Mouse (Mus musculus) MEL (cell line): ENCODE data around the gene Hist1h2bh. TPM values are rescaled to one million over a fixed set of nuclear protein-coding genes. Genes with fewer than 3 reads are reported as not detected.
"Not testable (repeated sequence)": the region's sequence is repeated elsewhere in the genome, so short reads cannot be mapped to it uniquely, and the experiment has no call there.

Experiments
- DNase-seq: peaks from one replicate; pipeline ENCODE4 v3.0.0; 2011; ENCODE audit warnings: low read depth, low spot score
- H3K27ac ChIP-seq: 2 replicates; pipeline ENCODE4 v1.5.1; 2012; ENCODE audit warnings: low read depth, mild to moderate bottlenecking, control low read depth, low read length, moderate library complexity; ENCODE audit not compliant: control insufficient read depth
- H3K27me3 ChIP-seq, 2 experiments: fragments of 150-350 bp in 1 of 2; sonication (generic) in 1 of 2; 2 replicates each; pipeline ENCODE4 v1.6.1; 2012; ENCODE audit warnings: low read length in 2 of 2, mild to moderate bottlenecking in 2 of 2, improper control_type of control experiment in 1 of 2, moderate library complexity in 1 of 2; ENCODE audit not compliant: insufficient read depth in 2 of 2, control insufficient read depth in 1 of 2
- H3K36me3 ChIP-seq, 2 experiments: 2 replicates each; pipeline ENCODE4 v1.6.1; 2012 to 2014; ENCODE audit warnings: low read length in 2 of 2, improper control_type of control experiment in 1 of 2, inconsistent platforms in 1 of 2, mild to moderate bottlenecking in 1 of 2; ENCODE audit not compliant: insufficient read depth in 2 of 2, control insufficient read depth in 1 of 2
- H3K4me1 ChIP-seq, 2 experiments: fragments of 150-350 bp in 1 of 2; sonication (generic) in 1 of 2; 2 replicates each; pipeline ENCODE4 v1.6.1; 2012; ENCODE audit warnings: low read length in 2 of 2, improper control_type of control experiment in 1 of 2, mild to moderate bottlenecking in 1 of 2; ENCODE audit not compliant: insufficient read depth in 2 of 2, control insufficient read depth in 1 of 2
- H3K4me3 ChIP-seq, 2 experiments: fragments of 150-350 bp in 1 of 2; sonication (generic) in 1 of 2; 2 replicates each; pipeline ENCODE4 v1.5.1; 2012; ENCODE audit warnings: low read depth in 2 of 2, low read length in 2 of 2, mild to moderate bottlenecking in 2 of 2, moderate library complexity in 2 of 2, control low read depth in 1 of 2, improper control_type of control experiment in 1 of 2; ENCODE audit not compliant: control insufficient read depth in 1 of 2, insufficient read depth in 1 of 2
- H3K79me2 ChIP-seq: 2 replicates; pipeline ENCODE4 v1.6.1; 2012; ENCODE audit warnings: mild to moderate bottlenecking, low read length, moderate library complexity; ENCODE audit not compliant: control insufficient read depth, poor library complexity, insufficient read depth
- H3K9ac ChIP-seq: 2 replicates; pipeline ENCODE4 v1.6.1; 2012; ENCODE audit warnings: low read depth, mild to moderate bottlenecking, control low read depth, low read length, moderate library complexity; ENCODE audit not compliant: control insufficient read depth, poor library complexity, severe bottlenecking
- H3K9me3 ChIP-seq: fragments of 150-350 bp; sonication (generic); replicated peaks from 2 replicates; pipeline ENCODE4 v1.6.1; 2012; ENCODE audit warnings: mild to moderate bottlenecking, low read length, improper control_type of control experiment, moderate library complexity; ENCODE audit not compliant: insufficient read depth
- CHD2 ChIP-seq: IDR thresholded peaks from 2 replicates; pipeline ENCODE4 v1.6.1; 2011; ENCODE audit warnings: low read length, improper control_type of control experiment
- EP300 ChIP-seq, 2 experiments: IDR thresholded peaks; 2 replicates each; pipeline ENCODE4 v1.6.1; 2011; ENCODE audit warnings: improper control_type of control experiment in 2 of 2, low read length in 2 of 2, low read depth in 1 of 2, mild to moderate bottlenecking in 1 of 2
- HCFC1 ChIP-seq: IDR thresholded peaks from 2 replicates; pipeline ENCODE4 v1.6.1; 2012; ENCODE audit warnings: low read depth, mild to moderate bottlenecking, inconsistent platforms, low read length, improper control_type of control experiment, moderate library complexity
- MAFK ChIP-seq: IDR thresholded peaks from 2 replicates; pipeline ENCODE4 v1.6.1; 2011; ENCODE audit warnings: low read depth, mild to moderate bottlenecking, low read length, improper control_type of control experiment, borderline replicate concordance
- MAX ChIP-seq: IDR thresholded peaks from 2 replicates; pipeline ENCODE4 v1.6.1; 2011; ENCODE audit warnings: low read length, improper control_type of control experiment
- MYB ChIP-seq: IDR thresholded peaks from 2 replicates; pipeline ENCODE4 v1.6.1; 2011; ENCODE audit warnings: mild to moderate bottlenecking, low read depth, low read length, improper control_type of control experiment
- NRF1 ChIP-seq: IDR thresholded peaks from 2 replicates; pipeline ENCODE4 v1.6.1; 2014; ENCODE audit warnings: low read depth, mild to moderate bottlenecking, inconsistent platforms, low read length, improper control_type of control experiment, moderate library complexity; ENCODE audit not compliant: poor library complexity, insufficient read depth, severe bottlenecking
- POLR2A ChIP-seq, 2 experiments: IDR thresholded peaks; 2 replicates each; pipeline ENCODE4 v1.6.1; 2011 to 2012; ENCODE audit warnings: low read length in 2 of 2, mild to moderate bottlenecking in 2 of 2, control low read depth in 1 of 2, improper control_type of control experiment in 1 of 2, low read depth in 1 of 2, moderate library complexity in 1 of 2; ENCODE audit not compliant: control insufficient read depth in 1 of 2, insufficient read depth in 1 of 2, poor library complexity in 1 of 2
- POLR2AphosphoS5 ChIP-seq: IDR thresholded peaks from 2 replicates; pipeline ENCODE4 v1.6.1; 2012; ENCODE audit warnings: low read depth, borderline replicate concordance, mild to moderate bottlenecking, inconsistent platforms, low read length, moderate library complexity, mixed read lengths
- RCOR1 ChIP-seq: IDR thresholded peaks from 2 replicates; pipeline ENCODE4 v1.6.1; 2012; ENCODE audit warnings: low read depth, mild to moderate bottlenecking, inconsistent platforms, low read length, improper control_type of control experiment
- TAL1 ChIP-seq: IDR thresholded peaks from 2 replicates; pipeline ENCODE4 v1.6.1; 2012; ENCODE audit warnings: mild to moderate bottlenecking, inconsistent platforms, low read length, moderate library complexity, mixed read lengths
- ZC3H11A ChIP-seq: IDR thresholded peaks from 2 replicates; pipeline ENCODE4 v1.6.1; 2012; ENCODE audit warnings: low read depth, mild to moderate bottlenecking, inconsistent platforms, low read length, improper control_type of control experiment
- ZKSCAN1 ChIP-seq: IDR thresholded peaks from 2 replicates; pipeline ENCODE4 v1.6.1; 2012; ENCODE audit warnings: low read depth, mild to moderate bottlenecking, inconsistent platforms, low read length, improper control_type of control experiment, moderate library complexity
- ZNF384 ChIP-seq: IDR thresholded peaks from 2 replicates; pipeline ENCODE4 v1.6.1; 2012; ENCODE audit warnings: low read depth, mild to moderate bottlenecking, inconsistent platforms, low read length, improper control_type of control experiment
- polyA plus RNA-seq, 2 experiments: library from polyadenylated mRNA; stranded (reverse) in 1 of 2; unstranded in 1 of 2; fragments of >175 nt in 1 of 2; fragments of >200 nt in 1 of 2; gene quantifications; 2 replicates each; pipeline versions ENCODE4 v1.2.1 to v1.2.4; 2012; ENCODE audit warnings: low replicate concordance in 2 of 2, low read depth in 1 of 2; ENCODE audit not compliant: insufficient read length in 2 of 2, insufficient read depth in 1 of 2, missing spikeins in 1 of 2
- total RNA-seq: library from RNA; depleted of rRNA; stranded (reverse); fragments of 300-350 nt; gene quantifications from 2 replicates; pipeline ENCODE4 v1.2.3, GENCODE M21; 2012

Gene Hist1h2bh
- total and polyA plus RNA-seq, 3 experiments, result 0.70 to 275 TPM; not detected in 1

- H3K27ac ChIP-seq, result peak overlapping the region; percentile 98
- peak overlapping the region; percentile 2 to 42 for H3K4me3 ChIP-seq
- H3K4me1 ChIP-seq, H3K79me2 ChIP-seq, H3K27me3 ChIP-seq, H3K9me3 ChIP-seq: not testable (repeated sequence)
- H3K36me3 ChIP-seq, result peaks cover 0 to 21% of the 10 kb centered on the region in 2 experiments; a peak in 2 of 4 replicates
- peak; percentile 71 to 86 for TF ChIP-seq POLR2A (IDR thresholded peaks at IDR 0.05; ENCODE audit: control insufficient read depth in 1 of 2, insufficient read depth in 1 of 2, low read depth in 1 of 2, low read length in 2 of 2, poor library complexity in 1 of 2)
- peak; percentile 82 for DNase-seq
- peak overlapping the region; percentile 82 for H3K9ac ChIP-seq
Observed at GRCm38 (mm10) chr13:23570261-23571021, 27.2 kb upstream of the Hist1h2bh start.

GRCm38 (mm10) chr13:23564482-23564881 is 21.3 kb upstream of the Hist1h2bh start:
- Histone ChIP-seq H3K36me3 (peaks cover 0 to 24% of the 10 kb centered on the region in 2 experiments; a peak in 2 of 4 replicates), H3K27me3 (no peaks in the 10 kb centered on the region), H3K79me2 (no peaks in the 10 kb centered on the region; the same call in 1 of the 2 replicates), H3K9ac (no peak overlapping the region), H3K4me3 (no peak overlapping the region), H3K27ac (peak overlapping the region; percentile 100; the same call in 1 of the 2 replicates), H3K9me3 (no peaks in the 10 kb centered on the region), H3K4me1 (peaks cover 4 to 8% of the 10 kb centered on the region in 2 experiments; a peak in 3 of 4 replicates)
- no peak for DNase-seq
- no peak for TF ChIP-seq MYB
- no peak for TF ChIP-seq EP300 (IDR thresholded peaks at IDR 0.05; ENCODE audit: low read depth in 1 of 2, low read length in 2 of 2)
- no peak for TF ChIP-seq POLR2AphosphoS5
- no peak for TF ChIP-seq MAX
- no peak for TF ChIP-seq HCFC1
- no peak for TF ChIP-seq ZKSCAN1
- TF ChIP-seq TAL1, result no peak
- TF ChIP-seq CHD2, result no peak
- TF ChIP-seq MAFK, result no peak
- TF ChIP-seq NRF1, result no peak
- no peak for TF ChIP-seq ZC3H11A
- no peak for TF ChIP-seq RCOR1
- no peak for TF ChIP-seq ZNF384
